Mouse (Mus musculus): Measurements from ENCODE around the gene Slk.
"Not testable (repeated sequence)": the region's sequence is repeated elsewhere in the genome, so short reads cannot be mapped to it uniquely, and the experiment has no call there.

The Slk gene

GRCm38 (mm10) chr19:47565031-47565654 lies 14.3 kb upstream of the Slk start:
- in situ Hi-C loops (cut with MboI; ENCODE audit: unreplicated experiment in 2 of 2): no loop called here

GRCm38 (mm10) chr19:47565994-47566393 lies 13.5 kb upstream of the Slk start:
- in situ Hi-C loops (cut with MboI; ENCODE audit: unreplicated experiment in 2 of 2): no loop called here

- in situ Hi-C loops (cut with MboI; ENCODE audit: unreplicated experiment in 2 of 2): no loop called here
Measured at GRCm38 (mm10) chr19:47570042-47570441, 9.4 kb upstream of the Slk start.

GRCm38 (mm10) chr19:47571981-47572380 lies 7.5 kb upstream of the Slk start:
- in situ Hi-C loops (cut with MboI; ENCODE audit: unreplicated experiment in 2 of 2): not testable (repeated sequence)

GRCm38 (mm10) chr19:47573718-47574117 lies 5.8 kb upstream of the Slk start:
- in situ Hi-C loops (cut with MboI; ENCODE audit: unreplicated experiment in 2 of 2): no loop called here

GRCm38 (mm10) chr19:47578581-47579224 lies 775 bp upstream of the Slk start:
- in situ Hi-C loops (cut with MboI; ENCODE audit: unreplicated experiment in 2 of 2): loop anchor here (5.0 kb wide), 1 partner anchor 41 kb away; the partner anchor contains the start of gene Stn1 (in 2 of the 2)

- in situ Hi-C loops (cut with MboI; ENCODE audit: unreplicated experiment in 2 of 2): loop anchor here (5.0 kb wide), 1 partner anchor 43 kb away; the partner anchor contains the start of gene Stn1 (in 2 of the 2)
Measured at GRCm38 (mm10) chr19:47579788-47580631, 532 bp downstream of the Slk start.

- in situ Hi-C loops (cut with MboI; ENCODE audit: unreplicated experiment in 2 of 2): no loop called here
Measured at GRCm38 (mm10) chr19:47585772-47586171, 6.3 kb downstream of the Slk start.

GRCm38 (mm10) chr19:47587009-47587408 lies 7.5 kb downstream of the Slk start:
- in situ Hi-C loops (cut with MboI; ENCODE audit: unreplicated experiment in 2 of 2): no loop called here

GRCm38 (mm10) chr19:47608513-47608912 lies 29.0 kb downstream of the Slk start:
- in situ Hi-C loops (cut with MboI; ENCODE audit: unreplicated experiment in 2 of 2): no loop called here

GRCm38 (mm10) chr19:47613442-47613841 lies 34.0 kb downstream of the Slk start:
- in situ Hi-C loops (cut with MboI; ENCODE audit: unreplicated experiment in 2 of 2): no loop called here

- in situ Hi-C loops (cut with MboI; ENCODE audit: unreplicated experiment in 2 of 2): no loop called here
Measured at GRCm38 (mm10) chr19:47621478-47621877, 42.0 kb downstream of the Slk start.

GRCm38 (mm10) chr19:47624940-47625711 lies 45.6 kb downstream of the Slk start:
- in situ Hi-C loops (cut with MboI; ENCODE audit: unreplicated experiment in 2 of 2): no loop called here

GRCm38 (mm10) chr19:47627450-47627849 lies 48.0 kb downstream of the Slk start:
- in situ Hi-C loops (cut with MboI; ENCODE audit: unreplicated experiment in 2 of 2): no loop called here

- in situ Hi-C loops (cut with MboI; ENCODE audit: unreplicated experiment in 2 of 2): no loop called here
Measured at GRCm38 (mm10) chr19:47629068-47629467, 49.6 kb downstream of the Slk start.

GRCm38 (mm10) chr19:47630381-47630780 lies 50.9 kb downstream of the Slk start:
- in situ Hi-C loops (cut with MboI; ENCODE audit: unreplicated experiment in 2 of 2): no loop called here

GRCm38 (mm10) chr19:47631799-47632198 lies 52.3 kb downstream of the Slk start:
- in situ Hi-C loops (cut with MboI; ENCODE audit: unreplicated experiment in 2 of 2): no loop called here

- in situ Hi-C loops (cut with MboI; ENCODE audit: unreplicated experiment in 2 of 2): no loop called here
Measured at GRCm38 (mm10) chr19:47635380-47635779, 55.9 kb downstream of the Slk start.

GRCm38 (mm10) chr19:47643910-47644309 lies 64.4 kb downstream of the Slk start:
- in situ Hi-C loops (cut with MboI; ENCODE audit: unreplicated experiment in 2 of 2): no loop called here

- in situ Hi-C loops (cut with MboI; ENCODE audit: unreplicated experiment in 2 of 2): no loop called here
Measured at GRCm38 (mm10) chr19:47645583-47645982, 66.1 kb downstream of the Slk start.
